ENCODE assay signal across 34 mouse cellular contexts in the genomic region with DNA sequence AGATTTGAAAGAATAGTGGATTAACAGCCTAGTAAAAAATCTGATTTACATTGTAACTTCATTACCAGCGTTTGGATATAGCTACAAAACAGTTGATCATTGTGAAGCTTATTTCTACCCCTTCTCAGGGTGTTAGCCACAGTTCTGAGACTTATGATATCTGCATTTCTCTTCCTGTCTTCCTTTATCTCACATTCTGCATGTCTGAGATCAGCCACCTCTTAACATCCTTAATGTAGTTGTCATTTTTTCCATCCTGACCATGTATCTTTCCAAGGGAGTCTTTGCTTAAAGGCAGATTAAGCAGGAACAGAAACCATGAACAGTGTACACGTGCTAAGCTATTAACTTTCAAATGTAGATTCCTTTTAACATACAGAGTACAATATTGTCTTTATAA.
"Had no signal": no experiment of that assay in that cellular context is flagged by ENCODE, and none has a peak within 500 bp of the region (broad histone marks: within the 10 kb centered on the region; RNA-seq: fewer than 3 reads in every experiment).

No protein-coding gene starts in this region.

- H3K9me3 ChIP-seq: heart, embryonic 10.5 days; heart, embryonic 13.5 days; heart, embryonic 15.5 days; hindbrain, embryonic 10.5 days; hindbrain, embryonic 12.5 days; hindbrain, embryonic 13.5 days; hindbrain, embryonic 15.5 days; intestine, embryonic 15.5 days; kidney, embryonic 15.5 days had no signal

- H3K4me2 ChIP-seq: heart, embryonic 11.5 days; heart, embryonic 13.5 days; heart, embryonic 15.5 days; hindbrain, embryonic 12.5 days; hindbrain, embryonic 13.5 days; hindbrain, embryonic 14.5 days; hindbrain, embryonic 15.5 days; intestine, embryonic 15.5 days; kidney, embryonic 15.5 days had no signal

- DNase-seq: heart, postnatal 10 days; heart, postnatal 14 days; heart, postnatal 4 days; kidney, adult 11 months; kidney, adult 18-20 months; kidney, adult 2 months; kidney, adult 8-10 months; kidney, adult 9 months; kidney, postnatal 10 days; kidney, postnatal 14 days; kidney, postnatal 25 days; kidney, postnatal 36 days; kidney, postnatal 4 days; layer of hippocampus, adult 9-11 months; layer of hippocampus, postnatal 36 days had no signal

- H3K27me3 ChIP-seq: heart, embryonic 13.5 days; heart, embryonic 15.5 days; hindbrain, embryonic 12.5 days; hindbrain, embryonic 13.5 days; hindbrain, embryonic 15.5 days; intestine, embryonic 15.5 days; kidney, embryonic 15.5 days had no signal

- H3K27ac ChIP-seq: heart, embryonic 10.5 days; heart, embryonic 13.5 days; heart, embryonic 15.5 days; hindbrain, embryonic 10.5 days; hindbrain, embryonic 12.5 days; hindbrain, embryonic 13.5 days; hindbrain, embryonic 14.5 days; hindbrain, embryonic 15.5 days; hindbrain, postnatal 0 days; intestine, embryonic 15.5 days; kidney, embryonic 15.5 days; kidney, postnatal 0 days; layer of hippocampus, adult 2 months; left cerebral cortex, adult 2 months had no signal

- ATAC-seq: hindbrain, embryonic 16.5 days; hindbrain, postnatal 0 days; inflammation-experienced regulatory T-cells, adult 6 months; intestine, embryonic 15.5 days; intestine, embryonic 16.5 days; intestine, postnatal 0 days had no signal

- H3K36me3 ChIP-seq: heart, embryonic 10.5 days; heart, embryonic 13.5 days; heart, embryonic 15.5 days; hindbrain, embryonic 10.5 days; hindbrain, embryonic 12.5 days; hindbrain, embryonic 13.5 days; hindbrain, embryonic 15.5 days; intestine, embryonic 15.5 days; kidney, embryonic 15.5 days had no signal

- H3K9ac ChIP-seq: heart, embryonic 13.5 days; heart, embryonic 15.5 days; hindbrain, embryonic 12.5 days; hindbrain, embryonic 13.5 days; hindbrain, embryonic 14.5 days; hindbrain, embryonic 15.5 days; intestine, embryonic 15.5 days; kidney, embryonic 15.5 days had no signal

- H3K4me1 ChIP-seq: heart, embryonic 10.5 days; heart, embryonic 13.5 days; heart, embryonic 15.5 days; hindbrain, embryonic 10.5 days; hindbrain, embryonic 12.5 days; hindbrain, embryonic 13.5 days; hindbrain, embryonic 15.5 days; intestine, embryonic 15.5 days; kidney, embryonic 15.5 days had no signal

- H3K4me3 ChIP-seq: heart, embryonic 10.5 days; heart, embryonic 13.5 days; heart, embryonic 15.5 days; hindbrain, embryonic 10.5 days; hindbrain, embryonic 12.5 days; hindbrain, embryonic 13.5 days; hindbrain, embryonic 15.5 days; intestine, embryonic 15.5 days; kidney, embryonic 15.5 days; layer of hippocampus, adult 2 months; left cerebral cortex, adult 2 months had no signal
